Mouse (Mus musculus) heart, adult 2 months (tissue): ENCODE results near the gene Rhbdl1. TPM values are rescaled to one million over a fixed set of nuclear protein-coding genes. Genes with fewer than 3 reads are reported as not detected.

Source experiments
- DNase-seq, 2 experiments: peaks; one replicate each; pipeline ENCODE4 v3.0.0; 2021
- H3K27ac ChIP-seq: fragments of 200-600 bp; 2 replicates; pipeline ENCODE4 v1.8.1; 2022
- H3K27me3 ChIP-seq: fragments of 200-500 bp; 2 replicates; pipeline ENCODE4 v1.6.1; 2012; ENCODE audit warnings: mild to moderate bottlenecking, low read length, inconsistent platforms, mixed read lengths; ENCODE audit not compliant: control insufficient read depth, insufficient read depth
- H3K36me3 ChIP-seq: fragments of 200-500 bp; 2 replicates; pipeline ENCODE4 v1.6.1; 2012; ENCODE audit warnings: low read length, inconsistent platforms; ENCODE audit not compliant: control insufficient read depth, insufficient read depth
- H3K4me1 ChIP-seq: fragments of 200-500 bp; 2 replicates; pipeline ENCODE4 v1.6.1; 2011; ENCODE audit warnings: low read length; ENCODE audit not compliant: control insufficient read depth, insufficient read depth
- H3K4me3 ChIP-seq: fragments of 200-600 bp; 2 replicates; pipeline ENCODE4 v1.8.1; 2022
- H3K79me2 ChIP-seq: fragments of 200-500 bp; replicated peaks from 2 replicates; pipeline ENCODE4 v1.6.1; 2012; ENCODE audit warnings: mild to moderate bottlenecking, inconsistent platforms, low read length, moderate library complexity, mixed read lengths; ENCODE audit not compliant: control insufficient read depth, insufficient read depth
- H3K9ac ChIP-seq: fragments of 200-500 bp; 2 replicates; pipeline ENCODE4 v1.6.1; 2012; ENCODE audit warnings: low read depth, mild to moderate bottlenecking, control low read depth, inconsistent platforms, low read length, mixed read lengths
- CTCF ChIP-seq: fragments of 200-600 bp; IDR thresholded peaks from 2 replicates; pipeline ENCODE4 v1.8.1; 2022; ENCODE audit warnings: antibody characterized with exemption, mild to moderate bottlenecking, moderate library complexity
- EP300 ChIP-seq: fragments of 200-500 bp; IDR thresholded peaks from 2 replicates; pipeline ENCODE4 v1.6.1; 2011; ENCODE audit warnings: low read depth, low read length, control low read depth; ENCODE audit not compliant: insufficient read depth
- POLR2A ChIP-seq: fragments of 200-500 bp; IDR thresholded peaks from 2 replicates; pipeline ENCODE4 v1.6.1; 2011; ENCODE audit warnings: mild to moderate bottlenecking, low read depth, low read length, control low read depth; ENCODE audit not compliant: insufficient read depth
- WGBS: fragments of 180-500 bp; shearing (Covaris S2); methylation state at CpG from one replicate; pipeline ENCODE4 v1.1.7; 2018; 5-methylcytosine and 5-hydroxymethylcytosine counted together
- intact Hi-C: fragments of 180-260 bp; cut with DNase I; formaldehyde crosslinking; loops from one replicate; pipeline ENCODE4 v1.15.1; 2025
- polyA plus RNA-seq: library from polyadenylated mRNA; depleted of rRNA; stranded (reverse); fragments of >200 nt; gene quantifications from 2 replicates; pipeline ENCODE4 v1.2.3, GENCODE M21; 2012
- total RNA-seq, 2 experiments: library from RNA; stranded (reverse); gene quantifications; 2 replicates each; pipeline ENCODE4 v1.2.3; 2021

The Rhbdl1 gene
- total and polyA plus RNA-seq, 3 experiments: 0.55 to 4.9 (median 0.82) TPM

GRCm38 (mm10) chr17:25880913-25881641 lies 44.0 kb upstream of the Rhbdl1 start:
- no peaks in the 10 kb centered on the region for H3K79me2 ChIP-seq
- no peak overlapping the region for H3K27ac ChIP-seq
- no peak overlapping the region for H3K9ac ChIP-seq
- H3K4me1 ChIP-seq: 0 out of 2 replicates have a peak, but pooled peaks cover 1% of the 10 kb centered on the region
- no peak overlapping the region for H3K4me3 ChIP-seq
- 33% methylated on average over 5 of the region's 5 CpGs for WGBS
- H3K36me3 ChIP-seq: no peaks in the 10 kb centered on the region
- intact Hi-C loops: no loop called here
- TF ChIP-seq POLR2A (0 out of 2 replicates have a peak, but pooled peaks have one; percentile 9), EP300 (no peak)
- no peak for DNase-seq
- no peaks in the 10 kb centered on the region for H3K27me3 ChIP-seq

- 60% methylated on average over 5 of the region's 5 CpGs for WGBS
- no peak for DNase-seq
- TF ChIP-seq POLR2A (no peak), CTCF (no peak), EP300 (no peak)
- Histone ChIP-seq H3K4me1 (0 out of 2 replicates have a peak, but pooled peaks cover 1% of the 10 kb centered on the region), H3K36me3 (no peaks in the 10 kb centered on the region), H3K27me3 (no peaks in the 10 kb centered on the region), H3K9ac (no peak within 1 kb of the TSS), H3K4me3 (no peak within 1 kb of the TSS), H3K27ac (no peak within 1 kb of the TSS), H3K79me2 (no peaks in the 10 kb centered on the region)
- intact Hi-C loops: no loop called here
These were observed 43.3 kb upstream of the Rhbdl1 start, which contains the start of gene Wfikkn1 for GRCm38 (mm10) chr17:25880196-25880910. TSS of gene Wfikkn1 (minus strand) at chr17:25880858.

- TF ChIP-seq CTCF: no peak
- no peak for TF ChIP-seq POLR2A
- no peak for TF ChIP-seq EP300
- H3K4me3 ChIP-seq: no peak overlapping the region
- H3K27me3 ChIP-seq: no peaks in the 10 kb centered on the region
- intact Hi-C loops: no loop called here
- WGBS: 86% methylated on average over 8 of the region's 8 CpGs
- no peaks in the 10 kb centered on the region for H3K36me3 ChIP-seq
- DNase-seq: no peak
- H3K27ac ChIP-seq: no peak overlapping the region
- no peaks in the 10 kb centered on the region for H3K79me2 ChIP-seq
- no peak overlapping the region for H3K9ac ChIP-seq
- 0 out of 2 replicates have a peak, but pooled peaks cover 1% of the 10 kb centered on the region for H3K4me1 ChIP-seq
These were observed 42.7 kb upstream of the Rhbdl1 start for GRCm38 (mm10) chr17:25879750-25880149.

DNA sequence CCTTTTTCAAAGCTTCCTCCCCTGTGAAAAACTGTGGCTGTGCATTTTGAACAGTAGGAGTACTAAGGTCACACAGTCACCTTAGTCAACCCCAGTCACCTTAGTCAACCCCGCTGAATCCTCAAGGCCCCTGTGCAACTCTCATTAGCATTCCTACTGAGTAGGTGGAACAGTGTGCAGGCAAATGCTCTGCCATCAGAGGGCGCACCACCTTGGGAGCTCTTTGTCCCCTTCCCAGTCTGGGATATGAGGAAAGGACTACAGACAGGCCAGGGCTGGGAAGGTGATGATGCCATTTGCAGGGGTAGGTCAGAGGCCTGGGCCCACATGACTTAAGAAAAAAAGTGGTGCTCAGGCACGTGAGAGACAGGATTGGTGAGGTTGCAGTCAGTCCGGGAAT lies 42.2 kb upstream of the Rhbdl1 start:
- Histone ChIP-seq H3K4me1 (peaks cover 4% of the 10 kb centered on the region; the same call in 1 of the 2 replicates), H3K36me3 (no peaks in the 10 kb centered on the region), H3K9ac (no peak overlapping the region), H3K27ac (no peak overlapping the region), H3K4me3 (no peak overlapping the region), H3K79me2 (no peaks in the 10 kb centered on the region), H3K27me3 (no peaks in the 10 kb centered on the region)
- whole genome bisulfite sequencing: 80% methylated on average over 4 of the region's 4 CpGs
- TF ChIP-seq CTCF: peak; percentile 63
- TF ChIP-seq EP300: no peak
- TF ChIP-seq POLR2A: 0 out of 2 replicates have a peak, but pooled peaks have one; percentile 9
- intact Hi-C loops: no loop called here
- DNase-seq: no peak

- intact Hi-C loops: no loop called here
- Histone ChIP-seq H3K4me3 (no peak overlapping the region), H3K27me3 (no peaks in the 10 kb centered on the region), H3K9ac (no peak overlapping the region), H3K4me1 (peaks cover 6% of the 10 kb centered on the region; the same call in 1 of the 2 replicates), H3K36me3 (no peaks in the 10 kb centered on the region), H3K27ac (no peak overlapping the region), H3K79me2 (no peaks in the 10 kb centered on the region)
- no peak for DNase-seq
- TF ChIP-seq CTCF: no peak
- 93% methylated on average over 19 of the region's 19 CpGs for WGBS
These were observed 41.6 kb upstream of the Rhbdl1 start for GRCm38 (mm10) chr17:25878611-25879180.
